Mouse (Mus musculus) heart, adult 11 months (tissue): ENCODE measurements around the gene Psmd6.

ENCODE experiments used
- DNase-seq: peaks from one replicate; pipeline ENCODE4 v3.0.0; 2022

Psmd6 gene

DNA sequence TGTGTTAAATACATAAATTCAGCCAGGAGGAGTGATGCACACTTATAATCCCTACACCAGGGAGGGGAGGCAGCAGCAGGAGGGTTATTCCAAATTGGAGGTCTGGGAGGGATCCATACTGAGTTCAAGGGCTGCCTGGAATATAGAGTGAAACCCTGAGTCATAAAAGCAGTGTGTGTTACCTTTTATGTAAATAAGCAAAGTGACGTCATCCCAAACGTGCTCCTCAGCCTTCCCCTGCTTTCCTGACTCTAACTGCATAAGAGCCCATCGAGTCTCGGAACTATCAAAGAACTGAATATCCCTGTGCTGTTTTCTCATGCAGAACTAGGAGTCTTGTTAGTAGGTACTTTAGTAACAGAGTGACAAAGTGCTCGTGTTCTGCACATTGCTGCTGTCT is 57.4 kb downstream of the Psmd6 start:
- DNase-seq = no peak

- DNase-seq = no peak
Observed at GRCm38 (mm10) chr14:14062531-14063245, 58.1 kb downstream of the Psmd6 start.
